Mouse (Mus musculus): ENCODE measurements around the gene Mff.

Gene Mff

GRCm38 (mm10) chr1:82724339-82725025 is at the start of gene Mff:
Gene Mff, plus strand, starts transcription at chr1:82724890.
- ChIA-PET POLR2A (interaction anchor here in 2 of 4 experiments (0.6 to 0.7 kb wide), 2 partner anchors 35 to 260 kb away, joined by 4 to 5 read pairs; no protein-coding TSS in a partner anchor), CTCF (interaction anchor here in 1 of 4 experiments (1.3 kb wide), 1 partner anchor 38 kb away, joined by 3 read pairs; no protein-coding TSS in a partner anchor)

GRCm38 (mm10) chr1:82686328-82686727 is 38.4 kb upstream of the Mff start:
- ChIA-PET POLR2A (no interaction called here), CTCF (no interaction called here)

DNA sequence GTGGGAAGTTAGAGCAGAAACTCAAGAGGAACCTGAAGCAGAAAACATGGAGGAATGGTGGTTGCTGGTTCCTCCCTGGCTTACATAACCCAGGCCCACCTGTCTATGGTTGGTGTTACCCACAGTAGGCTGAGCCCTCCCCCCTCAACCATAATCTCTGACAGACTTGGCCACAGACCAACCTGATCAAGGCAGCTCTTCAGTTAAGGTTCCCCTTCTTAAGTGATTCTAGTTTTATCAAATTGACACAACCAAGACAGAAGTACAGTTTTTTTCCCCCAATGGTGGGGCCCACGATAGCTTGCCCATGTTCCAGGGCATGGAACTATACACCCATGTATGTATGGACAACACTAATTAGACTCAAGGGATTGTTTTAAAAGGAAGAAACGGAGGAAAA is 37.8 kb upstream of the Mff start:
- POLR2A ChIA-PET = no interaction called here
- CTCF ChIA-PET = no interaction called here

DNA sequence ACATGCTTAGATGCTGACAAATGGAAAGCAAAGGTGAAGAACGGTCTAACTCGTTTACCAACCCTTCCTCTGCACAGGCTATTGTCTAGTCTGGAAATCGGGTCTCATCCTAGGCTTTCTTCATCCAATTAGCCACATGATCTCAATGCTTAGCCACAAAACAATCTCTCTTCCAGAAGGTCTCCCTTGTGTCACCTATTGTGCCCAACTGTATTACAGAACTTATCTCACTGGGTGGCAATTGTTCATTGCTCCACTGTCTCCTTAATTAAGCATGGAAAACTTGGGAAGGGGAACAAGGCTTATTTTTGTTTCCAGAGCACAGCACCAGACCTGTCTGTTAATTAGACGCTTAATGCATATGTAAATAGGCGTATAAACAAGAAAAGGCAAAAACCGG is 36.8 kb upstream of the Mff start:
- POLR2A ChIA-PET = no interaction called here
- CTCF ChIA-PET = no interaction called here

DNA sequence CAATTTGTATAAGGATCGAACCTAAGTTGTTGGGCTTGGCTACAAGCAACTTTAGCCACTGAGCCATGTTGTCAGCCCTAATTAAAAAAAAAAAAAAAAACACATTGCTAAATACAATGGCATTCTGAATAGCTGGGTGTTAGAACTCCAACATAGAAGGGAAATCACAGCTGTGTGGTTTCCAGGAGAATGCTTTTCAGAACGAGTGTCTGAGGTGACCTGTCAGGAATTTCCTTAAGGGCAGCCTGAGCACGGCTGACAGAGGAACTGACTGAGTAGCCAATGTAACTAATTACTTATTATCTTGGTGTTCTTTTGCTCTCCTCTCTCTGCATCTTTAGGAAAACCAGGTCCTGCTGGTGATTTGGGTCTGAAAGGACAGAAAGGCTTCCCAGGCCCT is 28.8 kb upstream of the Mff start:
- CTCF ChIA-PET = no interaction called here
- POLR2A ChIA-PET = interaction anchor here in 1 of 4 experiments (0.7 kb wide), 1 partner anchor 22 kb away, joined by 4 read pairs; no protein-coding TSS in a partner anchor

DNA sequence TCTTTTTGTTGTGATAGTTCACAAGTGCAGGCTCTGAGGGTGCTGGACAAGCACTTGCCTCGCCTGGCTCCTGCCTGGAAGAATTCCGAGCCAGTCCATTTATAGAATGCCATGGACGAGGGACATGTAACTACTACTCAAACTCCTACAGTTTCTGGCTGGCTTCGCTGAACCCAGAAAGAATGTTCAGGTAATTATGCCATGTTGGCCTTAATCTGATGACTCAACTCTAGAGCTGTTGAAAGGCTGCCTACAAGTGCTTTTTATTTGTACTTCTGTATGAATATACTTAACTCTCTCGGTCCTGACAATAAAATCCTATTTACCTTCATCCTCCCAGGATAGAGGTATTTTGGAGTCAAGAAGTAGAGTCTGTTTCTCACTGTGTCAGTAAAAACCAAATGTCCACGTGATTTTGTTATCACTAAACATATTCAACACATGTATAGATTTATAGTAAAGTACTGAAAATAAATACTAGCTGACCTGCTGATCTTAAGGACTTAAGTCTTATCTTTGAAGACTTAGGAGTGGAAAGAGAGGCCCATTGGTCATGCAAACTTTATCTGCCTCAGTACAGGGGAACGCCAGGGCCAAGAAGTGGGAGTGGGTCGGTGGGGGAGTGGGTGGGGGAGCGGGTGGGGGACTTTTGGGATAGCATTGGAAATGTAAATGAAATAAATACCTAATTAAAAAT is 6.7 kb upstream of the Mff start:
- CTCF ChIA-PET = no interaction called here
- POLR2A ChIA-PET = no interaction called here

DNA sequence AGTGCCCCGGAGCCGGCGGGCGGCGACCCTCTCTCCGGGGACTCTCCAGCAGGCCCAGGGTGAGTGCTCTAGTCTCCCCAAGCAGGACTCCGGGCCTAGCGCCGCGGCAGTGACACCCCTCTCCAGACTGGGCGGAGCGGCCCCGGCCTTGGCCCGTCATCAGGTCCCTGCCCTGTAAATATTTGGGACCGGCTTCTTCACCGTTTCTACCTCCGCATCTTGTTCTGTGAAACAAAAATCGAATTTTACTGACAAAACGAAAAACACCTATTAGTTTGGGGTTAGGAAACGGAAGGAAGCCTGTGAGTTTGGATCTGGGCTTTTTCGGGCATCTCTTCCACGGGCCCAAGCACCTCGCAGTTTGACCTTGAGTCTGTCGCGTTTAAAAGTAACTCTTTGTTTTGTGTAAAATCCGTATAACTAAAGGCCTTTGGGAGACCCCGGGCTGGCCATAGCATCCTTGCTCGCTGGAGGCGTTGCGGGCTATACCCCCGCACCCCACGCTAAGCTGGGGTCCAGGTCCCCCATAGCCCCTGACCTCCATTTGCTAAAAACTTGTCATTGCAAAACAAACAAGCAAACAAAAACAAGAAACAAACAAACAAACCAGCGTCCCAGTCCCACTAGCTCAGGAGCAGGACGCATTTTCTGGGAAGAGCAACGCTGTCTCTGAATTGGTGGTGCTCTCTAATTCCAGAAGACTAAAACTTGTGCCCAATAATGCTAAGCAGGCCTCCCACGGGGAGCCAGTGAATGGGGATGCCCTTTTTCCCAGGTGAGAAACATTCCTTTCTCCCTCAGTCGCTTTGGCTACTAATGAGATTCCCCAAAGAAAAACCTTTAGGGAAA is 560 bp downstream of the Mff start:
- ChIA-PET POLR2A (interaction anchor here in 3 of 4 experiments (0.6 to 0.7 kb wide), 4 partner anchors 144 to 715 kb away, joined by 3 to 5 read pairs (median 4); no protein-coding TSS in a partner anchor), CTCF (interaction anchor here in 1 of 4 experiments (1.3 kb wide), 1 partner anchor 37 kb away, joined by 3 read pairs; no protein-coding TSS in a partner anchor)

DNA sequence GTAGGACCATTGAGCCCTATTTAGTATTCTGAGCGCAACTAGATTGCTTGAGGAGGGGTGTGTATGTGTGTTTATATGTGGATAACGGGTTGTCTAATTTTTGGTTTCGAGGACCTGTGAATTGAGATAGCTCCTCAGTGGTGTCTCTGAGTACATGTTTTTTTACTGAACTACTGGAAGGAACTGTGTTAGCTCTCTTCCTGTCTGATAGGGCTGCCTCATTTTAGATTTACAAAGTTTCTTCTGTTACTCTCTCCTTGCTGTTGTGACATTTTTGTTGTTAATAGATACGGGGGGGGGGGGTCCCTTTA is 1.1 kb downstream of the Mff start:
- ChIA-PET POLR2A (interaction anchor here in 3 of 4 experiments (0.6 to 0.8 kb wide), 6 partner anchors 39 to 716 kb away, joined by 3 to 5 read pairs (median 4); no protein-coding TSS in a partner anchor), CTCF (no interaction called here)

GRCm38 (mm10) chr1:82726482-82726881 is 1.8 kb downstream of the Mff start:
- ChIA-PET CTCF (no interaction called here), POLR2A (interaction anchor here in 2 of 4 experiments (0.7 to 0.8 kb wide), 2 partner anchors 38 to 339 kb away, joined by 3 to 5 read pairs; no protein-coding TSS in a partner anchor)

- ChIA-PET POLR2A (no interaction called here), CTCF (no interaction called here)
These were observed 8.7 kb downstream of the Mff start for GRCm38 (mm10) chr1:82733357-82733756.

DNA sequence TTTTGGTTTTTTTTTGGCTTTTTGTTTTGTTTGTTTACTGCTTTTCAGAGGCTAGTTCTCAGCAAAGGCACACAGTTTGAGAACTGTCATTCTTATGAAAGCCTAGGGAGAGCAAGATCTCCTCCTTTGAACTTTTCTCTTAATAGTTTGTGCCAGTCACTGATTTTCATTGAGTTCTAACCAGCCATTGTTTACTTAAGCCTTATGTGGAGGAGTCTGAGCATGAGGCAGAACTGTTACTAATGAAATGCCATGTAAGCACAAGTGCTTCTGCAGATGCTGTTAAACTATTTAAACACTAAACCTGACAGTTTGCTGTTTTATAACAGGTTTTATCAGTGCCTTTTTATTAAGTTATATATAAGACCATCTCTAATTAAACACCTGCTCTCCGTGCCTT is 13.4 kb downstream of the Mff start:
- ChIA-PET POLR2A (no interaction called here), CTCF (no interaction called here)

GRCm38 (mm10) chr1:82741539-82741938 is 16.8 kb downstream of the Mff start:
- POLR2A ChIA-PET = interaction anchor here in 1 of 4 experiments (1.5 to 2.3 kb wide), 2 partner anchors 15 to 28 kb away, joined by 3 to 4 read pairs; no protein-coding TSS in a partner anchor
- CTCF ChIA-PET = no interaction called here

GRCm38 (mm10) chr1:82743962-82744361 is 19.3 kb downstream of the Mff start:
- ChIA-PET CTCF (no interaction called here), POLR2A (interaction anchor here in 1 of 4 experiments (2.3 kb wide), 1 partner anchor 26 kb away, joined by 4 read pairs; no protein-coding TSS in a partner anchor)

- POLR2A ChIA-PET = no interaction called here
- CTCF ChIA-PET = no interaction called here
These were observed 21.7 kb downstream of the Mff start for GRCm38 (mm10) chr1:82746408-82746807.

GRCm38 (mm10) chr1:82747714-82748452 is 23.2 kb downstream of the Mff start:
- ChIA-PET POLR2A (no interaction called here), CTCF (no interaction called here)

DNA sequence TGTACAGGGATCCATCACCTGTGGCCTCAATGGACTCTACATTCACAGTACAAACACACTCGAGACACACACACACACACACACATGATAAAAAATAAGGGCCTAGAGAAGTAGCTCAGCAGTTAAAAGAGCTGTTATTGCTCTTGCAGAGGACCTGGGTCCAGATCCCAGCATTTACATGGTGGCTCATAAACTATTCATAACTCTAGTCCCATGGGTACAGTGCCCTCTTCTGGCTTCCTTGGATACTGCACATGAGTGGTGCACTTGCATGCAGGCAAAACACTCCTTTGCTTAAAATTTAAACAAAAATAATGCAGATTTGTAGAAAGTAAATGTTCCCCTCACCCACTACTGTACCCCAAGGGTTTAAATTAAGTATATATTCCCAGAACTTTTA is 34.8 kb downstream of the Mff start:
- CTCF ChIA-PET = interaction anchor here in 3 of 4 experiments (0.5 to 1.3 kb wide), 7 partner anchors 118 to 790 kb away, joined by 3 to 5 read pairs (median 4); no protein-coding TSS in a partner anchor
- POLR2A ChIA-PET = interaction anchor here in 2 of 4 experiments (0.6 to 1.8 kb wide), 3 partner anchors 12 to 82 kb away, joined by 4 read pairs; partner anchors contain the start of gene Gm47791 (in 1 of the 2)

GRCm38 (mm10) chr1:82761454-82762169 is 36.9 kb downstream of the Mff start:
- CTCF ChIA-PET = interaction anchor here (0.5 to 1.5 kb wide), 7 partner anchors 37 to 314 kb away, joined by 3 to 4 read pairs (median 3); partner anchors contain the start of gene Mff (in 1 of the 4)
- POLR2A ChIA-PET = interaction anchor here in 1 of 4 experiments (0.6 kb wide), 1 partner anchor 37 kb away, joined by 4 read pairs; no protein-coding TSS in a partner anchor

- CTCF ChIA-PET = interaction anchor here in 3 of 4 experiments (0.6 to 1.5 kb wide), 7 partner anchors 38 to 516 kb away, joined by 3 to 4 read pairs (median 3); partner anchors contain the start of gene Mff (in 1 of the 3)
- POLR2A ChIA-PET = no interaction called here
These were observed 37.6 kb downstream of the Mff start for GRCm38 (mm10) chr1:82762274-82762673.

Measured in embryonic stem cell, embryonic (primary cell).